Mouse (Mus musculus): ENCODE measurements around the gene Pak6.

GRCm38 (mm10) chr2:118633441-118633840, 29.7 kb upstream of the Pak6 start:
- TF ChIP-seq POLR2A (IDR thresholded peaks at IDR 0.05; ENCODE audit: control insufficient read depth, extremely low read depth, insufficient read depth, low read length, poor library complexity) (no peak), CTCF (IDR thresholded peaks at IDR 0.05; ENCODE audit: borderline replicate concordance, control insufficient read depth, extremely low read depth, insufficient read depth, low read length, poor library complexity) (no peak)

Data from thymus, adult 2 months (tissue).